Mouse (Mus musculus): Measurements from ENCODE around the gene Exosc9.
"Not testable (repeated sequence)": the region's sequence is repeated elsewhere in the genome, so short reads cannot be mapped to it uniquely, and the experiment has no call there.

Exosc9 gene

GRCm38 (mm10) chr3:36557601-36558000 lies 5.2 kb downstream of the Exosc9 start:
- DNase-seq: no peak

DNA sequence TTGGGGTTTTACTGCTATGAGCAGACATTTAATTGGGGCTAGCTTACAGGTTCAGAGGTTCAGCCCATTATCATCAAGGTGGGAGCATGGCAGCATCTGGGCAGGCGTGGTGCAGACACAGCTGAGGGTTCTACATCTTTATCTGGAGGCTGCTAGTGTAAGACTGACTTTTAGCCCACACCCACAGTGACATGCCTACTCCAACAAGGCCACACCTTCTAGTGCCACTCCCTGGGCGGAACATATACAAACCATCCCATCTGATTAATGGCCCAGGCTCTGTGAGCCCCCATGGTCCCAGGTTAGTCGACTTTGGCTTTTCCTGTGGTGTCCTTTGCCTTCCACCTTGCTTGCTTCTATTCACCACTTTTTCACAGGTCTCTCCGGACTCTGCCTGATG lies 7.2 kb downstream of the Exosc9 start:
- no peak for DNase-seq

DNA sequence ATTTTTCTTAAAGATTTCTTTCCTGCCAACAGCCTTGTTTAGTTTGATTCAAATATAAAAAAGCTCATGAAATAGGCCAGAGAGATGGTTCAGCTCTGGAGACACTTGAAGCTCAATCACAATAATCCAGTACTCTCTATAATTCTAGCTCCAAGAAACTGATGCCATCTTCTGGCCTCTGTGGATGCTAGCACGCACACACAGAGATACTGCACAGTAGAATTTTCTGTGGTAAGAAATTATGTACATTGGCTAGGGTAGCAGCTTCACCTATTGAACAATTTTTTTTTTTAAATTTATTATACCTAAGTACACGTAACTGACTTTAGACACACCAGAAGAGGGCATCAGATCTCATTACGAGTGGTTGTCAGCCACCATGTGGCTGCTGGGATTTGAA lies 11.3 kb downstream of the Exosc9 start:
- DNase-seq: no peak

- DNase-seq: no peak
Observed at GRCm38 (mm10) chr3:36569836-36570235, 17.4 kb downstream of the Exosc9 start.

DNA sequence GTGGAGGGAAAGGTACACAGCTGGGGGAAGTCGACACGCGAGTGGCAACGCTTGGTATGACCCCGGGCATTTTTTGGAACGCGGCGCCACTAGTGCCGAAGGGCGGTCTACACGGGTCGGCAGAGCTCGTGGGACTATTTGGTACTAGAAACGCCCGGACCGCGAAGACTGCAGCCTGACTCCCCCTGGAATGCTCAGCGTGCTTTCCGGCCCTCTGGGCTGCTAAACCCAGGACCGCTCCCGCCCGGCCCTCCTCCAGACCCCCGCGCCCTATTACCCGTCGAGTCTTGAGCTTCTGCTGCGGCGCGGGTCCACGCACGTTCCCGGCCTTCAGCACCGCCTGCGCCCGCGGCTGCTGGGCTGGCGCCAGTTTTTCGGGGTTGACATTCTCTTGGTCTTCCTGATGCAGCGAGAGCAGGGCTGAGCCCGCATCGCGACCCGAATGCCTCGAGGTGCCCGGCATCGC lies 19.0 kb downstream of the Exosc9 start:
- DNase-seq: peak in 1 of 2 experiments; percentile 33

- DNase-seq: peak; percentile 97 to 99
Observed at GRCm38 (mm10) chr3:36571827-36572378, 19.5 kb downstream of the Exosc9 start, which contains the start of gene Ccna2. Ccna2 (minus strand) TSS chr3:36572150.

DNA sequence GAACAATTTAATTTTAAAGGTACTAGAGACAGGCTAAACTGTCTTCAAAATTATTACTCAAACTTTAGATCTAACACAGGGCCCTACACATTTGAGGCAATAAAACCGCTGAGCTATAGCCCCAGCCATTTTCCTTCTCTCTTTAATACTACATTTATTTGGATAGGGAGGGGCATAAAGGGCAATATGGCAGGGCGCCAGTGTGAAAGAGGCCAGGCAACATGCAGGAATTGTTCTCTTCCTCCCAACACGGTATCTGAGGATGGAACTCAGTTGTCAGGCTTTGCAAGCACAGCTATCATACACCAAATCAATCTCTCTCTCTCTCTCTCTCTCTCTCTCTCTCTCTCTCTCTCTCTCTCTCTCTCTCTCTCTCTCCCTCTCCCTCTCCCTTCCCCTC lies 46.4 kb downstream of the Exosc9 start:
- DNase-seq: no peak

DNA sequence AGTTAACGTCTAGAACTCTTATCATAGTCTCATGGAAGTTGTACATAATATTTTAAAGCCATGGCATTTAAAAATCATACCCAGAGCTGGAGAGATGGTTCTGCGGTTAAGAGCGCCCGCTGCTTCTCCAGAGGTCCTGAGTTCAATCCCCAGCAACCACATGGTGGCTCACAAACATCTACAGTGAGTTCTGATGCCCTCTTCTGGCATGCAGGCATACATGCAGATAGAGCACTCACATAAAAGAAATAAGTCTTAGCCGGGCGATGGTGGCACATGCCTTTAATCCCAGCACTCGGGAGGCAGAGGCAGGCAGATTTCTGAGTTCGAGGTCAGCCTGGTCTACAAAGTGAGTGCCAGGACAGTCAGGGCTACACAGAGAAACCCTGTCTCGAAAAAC lies 47.4 kb downstream of the Exosc9 start:
- DNase-seq: not testable (repeated sequence)

DNA sequence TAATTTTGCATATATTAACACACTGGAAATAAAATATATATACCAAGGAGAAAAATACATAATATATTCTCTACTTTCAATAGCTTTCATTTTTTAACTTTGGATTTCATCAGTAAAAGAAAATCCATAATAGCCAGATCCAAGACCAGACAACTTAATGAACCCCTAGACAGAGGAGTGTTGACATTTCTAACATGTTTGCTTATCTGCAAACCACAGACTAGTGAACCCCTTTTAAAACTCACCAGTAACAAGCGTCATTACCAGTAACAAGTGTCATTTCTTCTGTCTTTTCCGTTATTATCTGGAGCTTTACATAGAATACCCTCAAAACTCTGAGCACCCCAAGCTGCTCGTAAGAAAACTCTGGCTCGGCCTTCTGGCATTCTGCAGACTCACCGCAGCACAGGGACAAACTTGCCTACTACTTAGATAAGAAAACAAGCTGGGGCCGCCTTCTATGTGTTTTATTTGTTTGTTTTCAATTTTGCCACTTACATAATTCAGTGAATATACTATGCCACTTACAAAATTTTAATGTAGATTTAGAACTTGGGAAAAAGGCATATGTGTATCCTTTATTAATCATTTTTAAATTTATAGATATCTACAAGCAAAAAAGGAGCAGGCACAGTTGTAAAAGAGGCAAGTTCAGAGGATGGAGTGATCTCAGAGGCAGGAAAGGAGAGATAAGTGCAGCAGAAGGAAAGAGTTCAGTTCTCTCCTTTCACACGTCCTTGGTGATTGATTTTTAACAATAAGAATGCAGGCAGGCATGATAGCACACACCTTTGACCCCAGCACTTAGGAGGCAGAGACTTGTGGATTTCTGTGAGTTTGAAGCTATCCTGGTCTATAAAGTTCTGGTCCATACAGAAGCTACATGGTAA lies 53.7 kb downstream of the Exosc9 start:
- DNase-seq: no peak

DNA sequence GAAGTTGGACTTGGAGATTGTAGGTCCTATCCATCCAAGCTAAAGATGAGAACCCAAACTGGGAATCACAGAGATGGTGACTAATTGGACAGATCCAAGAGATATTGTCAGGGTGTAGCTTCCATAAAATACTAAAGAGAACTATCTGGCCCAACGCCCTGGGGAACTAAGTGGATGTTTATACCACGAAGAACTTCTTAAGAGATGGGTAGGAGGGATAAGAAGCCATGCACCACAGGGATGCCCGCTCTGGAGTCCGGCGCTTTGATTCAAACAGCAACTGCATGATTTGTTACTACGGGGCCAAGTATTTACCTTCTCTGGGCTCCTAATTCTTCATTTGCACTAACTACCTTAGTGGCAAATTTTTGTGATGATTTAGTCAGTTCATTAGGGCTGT lies 60.3 kb downstream of the Exosc9 start:
- no peak for DNase-seq

GRCm38 (mm10) chr3:36613202-36613907 lies 60.9 kb downstream of the Exosc9 start, which contains the start of gene Bbs7:
Bbs7 (minus strand) TSS chr3:36613477.
- peak; percentile 97 to 98 for DNase-seq

DNA sequence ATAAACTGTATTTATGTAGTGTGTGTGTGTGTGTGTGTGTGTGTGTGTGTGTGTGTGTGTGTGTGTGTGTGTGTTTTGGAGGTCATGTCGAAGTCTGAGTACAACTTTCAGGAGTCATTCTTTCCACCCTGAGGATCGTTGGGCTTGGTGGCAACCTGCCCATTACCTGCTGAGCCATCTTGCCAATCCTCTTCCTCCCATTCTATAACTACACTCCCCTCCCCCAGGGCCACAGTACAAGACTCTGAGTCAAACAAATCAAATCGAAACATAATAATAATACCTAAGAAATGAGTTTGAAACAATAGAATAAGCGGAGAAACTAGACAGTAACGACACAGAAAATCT lies 61.5 kb downstream of the Exosc9 start:
- peak in 1 of 2 experiments; percentile 39 for DNase-seq
